9 mouse cellular contexts compared by ENCODE assay signal in genomic region chr2:155819449-155820251, GRCm38 (mm10). TPM values are rescaled to one million over a fixed set of nuclear protein-coding genes. Genes with fewer than 3 reads are reported as not detected.
DNase-seq lines count a peak whose midpoint lies in the region; ATAC-seq and TF ChIP-seq lines count a peak whose summit lies in the region.
"Had no signal": no experiment of that assay in that cellular context is flagged by ENCODE, and none has a peak within 500 bp of the region (broad histone marks: within the 10 kb centered on the region; RNA-seq: fewer than 3 reads in every experiment).

No protein-coding gene starts in this region.

- no peak for DNase-seq in lung, postnatal 0 days (ENCODE audit: low spot score)
- DNase-seq in lung, adult 18-20 months, result no peak
- DNase-seq in hindbrain, embryonic 14.5 days (ENCODE audit: low spot score), result no peak
- DNase-seq in liver, embryonic 11.5 days (ENCODE audit: low spot score), result no peak
- peak; percentile 86 for DNase-seq in stomach, postnatal 0 days (ENCODE audit: low spot score)
- DNase-seq in thymus, postnatal 25 days, result no peak
- no peak for DNase-seq in left cerebral cortex, adult 8-10 months (ENCODE audit: low spot score in 2 of 2)

- peaks cover 14% of the 10 kb centered on the region; the same call in 1 of the 2 replicates for H3K36me3 ChIP-seq in lung, postnatal 0 days (ENCODE audit: insufficient read depth, low read length)
- H3K36me3 ChIP-seq in hindbrain, embryonic 14.5 days (replicated peaks; ENCODE audit: control insufficient read depth, insufficient read depth), result peaks cover 74% of the 10 kb centered on the region
- H3K36me3 ChIP-seq in liver, embryonic 11.5 days (ENCODE audit: control insufficient read depth, insufficient read depth, low read length), result peaks cover 22% of the 10 kb centered on the region
- H3K36me3 ChIP-seq in stomach, postnatal 0 days (ENCODE audit: control insufficient read depth, insufficient read depth, low read length), result peaks cover 11% of the 10 kb centered on the region

- H3K27ac ChIP-seq in lung, postnatal 0 days (ENCODE audit: low read length), result peak overlapping the region; percentile 87
- H3K27ac ChIP-seq in hindbrain, embryonic 14.5 days, result peak overlapping the region; percentile 87
- H3K27ac ChIP-seq in liver, embryonic 11.5 days (ENCODE audit: low read depth, low read length), result peak overlapping the region; percentile 5; the same call in 1 of the 2 replicates
- H3K27ac ChIP-seq in stomach, postnatal 0 days (replicated peaks), result peak overlapping the region; percentile 96

- TF ChIP-seq EP300 in lung, postnatal 0 days (IDR thresholded peaks at IDR 0.05), result no peak
- TF ChIP-seq EP300 in stomach, postnatal 0 days (optimal IDR thresholded peaks at IDR 0.05), result no peak

- H3K27me3 ChIP-seq in lung, postnatal 0 days (replicated peaks; ENCODE audit: insufficient read depth, low read length), result no peaks in the 10 kb centered on the region
- no peaks in the 10 kb centered on the region for H3K27me3 ChIP-seq in hindbrain, embryonic 14.5 days (ENCODE audit: control insufficient read depth, insufficient read depth, low read length)
- H3K27me3 ChIP-seq in liver, embryonic 11.5 days (replicated peaks; ENCODE audit: control insufficient read depth, insufficient read depth, low read length), result no peaks in the 10 kb centered on the region
- no peaks in the 10 kb centered on the region for H3K27me3 ChIP-seq in stomach, postnatal 0 days (ENCODE audit: control insufficient read depth, insufficient read depth, low read length)

- peak overlapping the region; percentile 20; the same call in 1 of the 2 replicates for H3K4me2 ChIP-seq in lung, postnatal 0 days (replicated peaks; ENCODE audit: low read depth, low read length)
- peak overlapping the region; percentile 92 for H3K4me2 ChIP-seq in hindbrain, embryonic 14.5 days (replicated peaks)
- H3K4me2 ChIP-seq in liver, embryonic 11.5 days, result peak overlapping the region; percentile 93
- peak overlapping the region; percentile 91 for H3K4me2 ChIP-seq in stomach, postnatal 0 days (replicated peaks; ENCODE audit: low read depth)

- no peaks in the 10 kb centered on the region for H3K9me3 ChIP-seq in lung, postnatal 0 days (ENCODE audit: low read length)
- H3K9me3 ChIP-seq in hindbrain, embryonic 14.5 days (ENCODE audit: control insufficient read depth, low read length), result no peaks in the 10 kb centered on the region
- no peaks in the 10 kb centered on the region for H3K9me3 ChIP-seq in liver, embryonic 11.5 days (ENCODE audit: control insufficient read depth, low read length)
- no peaks in the 10 kb centered on the region for H3K9me3 ChIP-seq in stomach, postnatal 0 days (ENCODE audit: control insufficient read depth, low read length)

- 60% methylated on average over 6 of the region's 6 CpGs for WGBS in lung, postnatal 0 days
- 57% methylated on average over 6 of the region's 6 CpGs for WGBS in hindbrain, embryonic 14.5 days
- 64% methylated on average over 6 of the region's 6 CpGs for WGBS in liver, embryonic 11.5 days
- WGBS in stomach, postnatal 0 days, result 38% methylated on average over 6 of the region's 6 CpGs

- no peak for ATAC-seq in lung, postnatal 0 days
- peak; percentile 10 for ATAC-seq in common myeloid progenitor, adult 5-6 weeks (replicated peaks; ENCODE audit: low read depth, poor library complexity, severe bottlenecking)
- peak; percentile 19; the same call in 1 of the 2 replicates for ATAC-seq in hindbrain, embryonic 14.5 days (ENCODE audit: low FRiP score)
- no peak for ATAC-seq in liver, embryonic 11.5 days (replicated peaks; ENCODE audit: low FRiP score)
- peak; percentile 85 for ATAC-seq in stomach, postnatal 0 days (ENCODE audit: low FRiP score, low TSS enrichment)

- H3K4me3 ChIP-seq in lung, postnatal 0 days (ENCODE audit: low read depth, low read length), result peak overlapping the region; percentile 83; the same call in 1 of the 2 replicates
- peak overlapping the region; percentile 56 for H3K4me3 ChIP-seq in hindbrain, embryonic 14.5 days (replicated peaks; ENCODE audit: low read length)
- no peak overlapping the region; the same call in 1 of the 2 replicates for H3K4me3 ChIP-seq in liver, embryonic 11.5 days (ENCODE audit: low read depth, low read length)
- peak overlapping the region; percentile 82; the same call in 1 of the 2 replicates for H3K4me3 ChIP-seq in stomach, postnatal 0 days (ENCODE audit: low read depth, low read length)

- TF ChIP-seq CTCF in lung, postnatal 0 days (IDR thresholded peaks at IDR 0.05), result no peak
- TF ChIP-seq CTCF in stomach, postnatal 0 days (IDR thresholded peaks at IDR 0.05; ENCODE audit: low read depth), result no peak

- H3K4me1 ChIP-seq in lung, postnatal 0 days (ENCODE audit: insufficient read depth, low read depth, low read length), result peaks cover 5% of the 10 kb centered on the region; the same call in 1 of the 2 replicates
- H3K4me1 ChIP-seq in hindbrain, embryonic 14.5 days (replicated peaks; ENCODE audit: control insufficient read depth, insufficient read depth, low read length), result peaks cover 16% of the 10 kb centered on the region
- H3K4me1 ChIP-seq in liver, embryonic 11.5 days (replicated peaks; ENCODE audit: control insufficient read depth, insufficient read depth, low read length), result peaks cover 13% of the 10 kb centered on the region
- peaks cover 7% of the 10 kb centered on the region; the same call in 1 of the 2 replicates for H3K4me1 ChIP-seq in stomach, postnatal 0 days (replicated peaks; ENCODE audit: control insufficient read depth, insufficient read depth)

- peak overlapping the region; percentile 74; the same call in 1 of the 2 replicates for H3K9ac ChIP-seq in lung, postnatal 0 days (replicated peaks; ENCODE audit: low read depth)
- peak overlapping the region; percentile 86 for H3K9ac ChIP-seq in hindbrain, embryonic 14.5 days
- no peak overlapping the region for H3K9ac ChIP-seq in liver, embryonic 11.5 days (ENCODE audit: low read depth, low read length)
- peak overlapping the region; percentile 92 for H3K9ac ChIP-seq in stomach, postnatal 0 days (ENCODE audit: low read length)

RNA-seq across cellular contexts. Expression of gene BC029722, which starts 0.4 kb away (rescaled TPM):
- 31.4 and 32.9 TPM in 2 replicates for polyA plus RNA-seq in lung, postnatal 0 days (2015; fragmentation: Nextera tagmentation; extraction: Ambion mirVana)
- total RNA-seq in common myeloid progenitor, adult 5-6 weeks (2017), result 12.5 and 15.3 TPM in 2 replicates
- polyA plus RNA-seq in hindbrain, embryonic 14.5 days (2014; fragmentation: Nextera tagmentation; extraction: Ambion mirVana), result 27.6 and 28.1 TPM in 2 replicates
- 5.6 and 6.8 TPM in 2 replicates for polyA plus RNA-seq in liver, embryonic 11.5 days (2014; fragmentation: Nextera tagmentation; extraction: Ambion mirVana)
- 26.8 and 29.8 TPM in 2 replicates for polyA plus RNA-seq in stomach, postnatal 0 days (2015; fragmentation: Nextera tagmentation; extraction: Ambion mirVana)
- total RNA-seq in left cerebral cortex, adult 8-10 months (2022), result 10 to 100 TPM; 56.9 to 63.1 (median 60.3) TPM

RNA-seq across cellular contexts. Expression of gene Eif6, which starts 7.1 kb away (rescaled TPM):
- 127 and 141 TPM in 2 replicates for polyA plus RNA-seq in lung, postnatal 0 days (2015; fragmentation: Nextera tagmentation; extraction: Ambion mirVana)
- 49.4 and 83.3 TPM in 2 replicates for total RNA-seq in common myeloid progenitor, adult 5-6 weeks (2017)
- 132 and 134 TPM in 2 replicates for polyA plus RNA-seq in hindbrain, embryonic 14.5 days (2014; fragmentation: Nextera tagmentation; extraction: Ambion mirVana)
- polyA plus RNA-seq in liver, embryonic 11.5 days (2014; fragmentation: Nextera tagmentation; extraction: Ambion mirVana), result 243 and 253 TPM in 2 replicates
- polyA plus RNA-seq in stomach, postnatal 0 days (2015; fragmentation: Nextera tagmentation; extraction: Ambion mirVana), result 310 and 318 TPM in 2 replicates
- total RNA-seq in left cerebral cortex, adult 8-10 months (2022), result 10 to 100 TPM; 78.6 to 93.2 (median 86.3) TPM

RNA-seq across cellular contexts. Expression of gene Fam83c, which starts 15.0 kb away (rescaled TPM):
- 0.04 TPM in 1 of 2 replicates, not detected in the other for polyA plus RNA-seq in lung, postnatal 0 days (2015; fragmentation: Nextera tagmentation; extraction: Ambion mirVana)
- total RNA-seq in common myeloid progenitor, adult 5-6 weeks (2017), result not detected in 2 replicates
- polyA plus RNA-seq in hindbrain, embryonic 14.5 days (2014; fragmentation: Nextera tagmentation; extraction: Ambion mirVana), result 0.31 TPM in 2 replicates
- 0.13 and 0.30 TPM in 2 replicates for polyA plus RNA-seq in liver, embryonic 11.5 days (2014; fragmentation: Nextera tagmentation; extraction: Ambion mirVana)
- polyA plus RNA-seq in stomach, postnatal 0 days (2015; fragmentation: Nextera tagmentation; extraction: Ambion mirVana), result 2.7 and 4.4 TPM in 2 replicates
- not detected for total RNA-seq in left cerebral cortex, adult 8-10 months (2022)
- polyA plus RNA-seq: frontal cortex, adult 2 months had no signal

RNA-seq across cellular contexts. Expression of gene Mmp24, which starts 44.5 kb away (rescaled TPM):
- 0.05 and 0.11 TPM in 2 replicates for polyA plus RNA-seq in lung, postnatal 0 days (2015; fragmentation: Nextera tagmentation; extraction: Ambion mirVana)
- total RNA-seq in common myeloid progenitor, adult 5-6 weeks (2017), result 0.32 TPM in 1 of 2 replicates, not detected in the other
- polyA plus RNA-seq in hindbrain, embryonic 14.5 days (2014; fragmentation: Nextera tagmentation; extraction: Ambion mirVana), result 17.9 and 20.7 TPM in 2 replicates
- polyA plus RNA-seq in liver, embryonic 11.5 days (2014; fragmentation: Nextera tagmentation; extraction: Ambion mirVana), result 0.04 TPM in 1 of 2 replicates, not detected in the other
- 0.21 and 0.23 TPM in 2 replicates for polyA plus RNA-seq in stomach, postnatal 0 days (2015; fragmentation: Nextera tagmentation; extraction: Ambion mirVana)
- 10 to 100 TPM; 29.2 to 30.8 (median 29.9) TPM for total RNA-seq in left cerebral cortex, adult 8-10 months (2022)

Comparison
In these comparisons a context has a peak if more than half of its experiments do, and no peak if none do; other contexts are left out.
1. ATAC-seq: peak in common myeloid progenitor, adult 5-6 weeks (single experiment), hindbrain, embryonic 14.5 days (single experiment) and stomach, postnatal 0 days (single experiment); none in lung, postnatal 0 days (single experiment) and liver, embryonic 11.5 days (single experiment).
2. H3K27ac ChIP-seq: peak in every context shown above with its lines; median percentile 96 in stomach, postnatal 0 days; 87 in lung, postnatal 0 days; 87 in hindbrain, embryonic 14.5 days; 5 in liver, embryonic 11.5 days.
3. H3K4me2 ChIP-seq: peak in every context shown above with its lines; median percentile 93 in liver, embryonic 11.5 days; 92 in hindbrain, embryonic 14.5 days; 91 in stomach, postnatal 0 days; 20 in lung, postnatal 0 days.